Mouse (Mus musculus) pancreas, adult 10 weeks (tissue): Measurements from ENCODE around the gene Smim12. TPM values are rescaled to one million over a fixed set of nuclear protein-coding genes. Genes with fewer than 3 reads are reported as not detected.

Source experiments
- polyA plus RNA-seq: library from polyadenylated mRNA; stranded (reverse); fragments of 350-450 nt; fragmentation: Illumina TruSeq; extraction: RNeasy Lipid Tissue Mini Kit (QIAGEN cat#74804); gene quantifications from one replicate; pipeline ENCODE4 v1.2.3, GENCODE M21; 2015; ENCODE audit warnings: low read depth, low replicate concordance; ENCODE audit not compliant: insufficient read depth

Gene Smim12
- 9.0 TPM for polyA plus RNA-seq

GRCm38 (mm10) chr4:127243552-127243951 is at the start of gene Smim12:
Gene Smim12 (plus strand): TSS chr4:127243784.

Other genes with a start within 250 kb of the Smim12 start
- gene Sfpq, start 222.5 kb upstream of the Smim12 start, polyA plus RNA-seq, result 55.3 TPM
- gene Zmym1, start 182.6 kb upstream of the Smim12 start, polyA plus RNA-seq, result 0.89 TPM
- gene Zmym6, start 166.4 kb upstream of the Smim12 start, polyA plus RNA-seq, result 7.0 TPM
- 3.7 TPM for gene Tmem35b, start 120.1 kb upstream of the Smim12 start, polyA plus RNA-seq
- gene Dlgap3, start 74.6 kb upstream of the Smim12 start, polyA plus RNA-seq, result 0.48 TPM
- 8.2 TPM for gene Gja4, start 70.3 kb downstream of the Smim12 start, polyA plus RNA-seq
- 0.52 TPM for gene Gjb3, start 87.1 kb downstream of the Smim12 start, polyA plus RNA-seq
- gene Gjb4, start 110.3 kb downstream of the Smim12 start, polyA plus RNA-seq, result not detected
- 2.1 TPM for gene Gjb5, start 114.4 kb downstream of the Smim12 start, polyA plus RNA-seq